Mouse (Mus musculus): ENCODE data around the gene Ppme1.

The Ppme1 gene

GRCm38 (mm10) chr7:100371495-100372451 is at the start of gene Ppme1, which contains the start of gene C2cd3:
Gene Ppme1, minus strand, starts transcription at chr7:100372307.
Gene C2cd3, plus strand, starts transcription at chr7:100372233.
- peak; percentile 98 for DNase-seq (ENCODE audit: low spot score)

- no peak for DNase-seq (ENCODE audit: low spot score)
These were observed 36.6 kb upstream of the Ppme1 start for GRCm38 (mm10) chr7:100408684-100409083.

- DNase-seq (ENCODE audit: low spot score), result no peak
These were observed 35.6 kb upstream of the Ppme1 start for GRCm38 (mm10) chr7:100407677-100408076.

GRCm38 (mm10) chr7:100402715-100403114 is 30.6 kb upstream of the Ppme1 start:
- no peak for DNase-seq (ENCODE audit: low spot score)

GRCm38 (mm10) chr7:100400899-100401539 is 28.9 kb upstream of the Ppme1 start:
- peak; percentile 13 for DNase-seq (ENCODE audit: low spot score)

- no peak for DNase-seq (ENCODE audit: low spot score)
These were observed 27.3 kb upstream of the Ppme1 start for GRCm38 (mm10) chr7:100399231-100399913.

GRCm38 (mm10) chr7:100392265-100392664 is 20.2 kb upstream of the Ppme1 start:
- DNase-seq (ENCODE audit: low spot score), result no peak

- no peak for DNase-seq (ENCODE audit: low spot score)
These were observed 18.1 kb upstream of the Ppme1 start for GRCm38 (mm10) chr7:100390166-100390565.

GRCm38 (mm10) chr7:100388174-100388573 is 16.1 kb upstream of the Ppme1 start:
- no peak for DNase-seq (ENCODE audit: low spot score)

GRCm38 (mm10) chr7:100383207-100383606 is 11.1 kb upstream of the Ppme1 start:
- DNase-seq (ENCODE audit: low spot score), result no peak

GRCm38 (mm10) chr7:100381161-100381560 is 9.1 kb upstream of the Ppme1 start:
- DNase-seq (ENCODE audit: low spot score), result no peak

- DNase-seq (ENCODE audit: low spot score), result no peak
These were observed 6.2 kb upstream of the Ppme1 start for GRCm38 (mm10) chr7:100378257-100378656.

- DNase-seq (ENCODE audit: low spot score), result no peak
These were observed 409 bp upstream of the Ppme1 start for GRCm38 (mm10) chr7:100372452-100372980.

GRCm38 (mm10) chr7:100364888-100365287 is 7.2 kb downstream of the Ppme1 start:
- no peak for DNase-seq (ENCODE audit: low spot score)

GRCm38 (mm10) chr7:100363162-100363561 is 8.9 kb downstream of the Ppme1 start:
- DNase-seq (ENCODE audit: low spot score), result no peak

GRCm38 (mm10) chr7:100357856-100358255 is 14.3 kb downstream of the Ppme1 start:
- no peak for DNase-seq (ENCODE audit: low spot score)

GRCm38 (mm10) chr7:100356768-100357167 is 15.3 kb downstream of the Ppme1 start:
- DNase-seq (ENCODE audit: low spot score), result no peak

- DNase-seq (ENCODE audit: low spot score), result no peak
These were observed 15.8 kb downstream of the Ppme1 start for GRCm38 (mm10) chr7:100356324-100356723.

GRCm38 (mm10) chr7:100354984-100355383 is 17.1 kb downstream of the Ppme1 start:
- DNase-seq (ENCODE audit: low spot score), result no peak

- DNase-seq (ENCODE audit: low spot score), result no peak
These were observed 36.2 kb downstream of the Ppme1 start for GRCm38 (mm10) chr7:100335921-100336320.

GRCm38 (mm10) chr7:100331269-100331668 is 40.8 kb downstream of the Ppme1 start:
- no peak for DNase-seq (ENCODE audit: low spot score)

- DNase-seq (ENCODE audit: low spot score), result no peak
These were observed 43.5 kb downstream of the Ppme1 start for GRCm38 (mm10) chr7:100328636-100329035.
